Mouse (Mus musculus): Measurements from ENCODE around the gene Scarb2.

DNA sequence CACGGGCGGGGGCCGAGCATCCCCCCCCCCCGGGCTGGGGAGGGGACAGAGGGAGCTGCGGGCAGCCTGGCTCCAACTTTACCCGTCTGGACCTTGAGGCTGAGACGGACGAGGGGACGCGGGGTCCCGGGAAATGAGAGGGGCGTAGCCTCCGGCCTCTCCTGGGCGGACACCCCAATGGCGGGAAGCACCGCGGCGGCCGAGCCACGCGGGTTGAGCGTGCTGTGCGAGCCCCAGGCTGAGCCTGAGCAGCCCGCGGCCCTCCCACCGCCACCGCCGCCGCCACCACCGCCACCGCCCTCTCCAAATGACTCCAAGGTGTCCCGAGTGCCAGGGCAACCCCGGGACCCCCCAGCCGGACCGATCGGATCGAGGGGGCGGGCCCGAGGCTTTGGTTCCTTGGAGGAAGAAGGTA lies 72.1 kb downstream of the Scarb2 start:
- no peak for TF ChIP-seq CTCF (IDR thresholded peaks at IDR 0.05; ENCODE audit: control insufficient read depth, insufficient read depth, insufficient read length)
- TF ChIP-seq USF1 (IDR thresholded peaks at IDR 0.05; ENCODE audit: low read depth): no peak
- no peak for TF ChIP-seq MAX (IDR thresholded peaks at IDR 0.05)
- TF ChIP-seq MYOG (IDR thresholded peaks at IDR 0.05; ENCODE audit: control insufficient read depth, extremely low read depth, insufficient read length): no peak

All from C2C12 (cell line).